Mouse (Mus musculus) hindbrain, embryonic 15.5 days (tissue): ENCODE measurements around the gene Ranbp9. TPM values are rescaled to one million over a fixed set of nuclear protein-coding genes. Genes with fewer than 3 reads are reported as not detected.

Source experiments
- ATAC-seq: fragments of 200-750 bp; cut with Nextera tagmentation; 2 replicates; pipeline ENCODE4 v1.8.0; 2017; ENCODE audit warnings: low read depth, moderate number of reproducible peaks, moderate TSS enrichment; ENCODE audit not compliant: low FRiP score
- H3K27ac ChIP-seq: fragments of 300-500 bp; sonication (generic); replicated peaks from 2 replicates; pipeline ENCODE4 v1.5.1; 2015; ENCODE audit warnings: mild to moderate bottlenecking, inconsistent platforms
- H3K27me3 ChIP-seq: fragments of 300-500 bp; sonication (generic); 2 replicates; pipeline ENCODE4 v1.6.1; 2015; ENCODE audit warnings: control low read depth, inconsistent platforms
- H3K36me3 ChIP-seq: fragments of 300-500 bp; sonication (generic); 2 replicates; pipeline ENCODE4 v1.6.1; 2015; ENCODE audit warnings: control low read depth, inconsistent platforms
- H3K4me1 ChIP-seq: fragments of 300-500 bp; sonication (generic); replicated peaks from 2 replicates; pipeline ENCODE4 v1.6.1; 2015; ENCODE audit warnings: control low read depth, inconsistent platforms
- H3K4me2 ChIP-seq: fragments of 300-500 bp; sonication (generic); 2 replicates; pipeline ENCODE4 v1.6.1; 2015; ENCODE audit warnings: moderate library complexity, mild to moderate bottlenecking, inconsistent platforms
- H3K4me3 ChIP-seq: fragments of 300-500 bp; sonication (generic); 2 replicates; pipeline ENCODE4 v1.5.1; 2015; ENCODE audit warnings: mild to moderate bottlenecking, inconsistent platforms
- H3K9ac ChIP-seq: fragments of 300-500 bp; sonication (generic); 2 replicates; pipeline ENCODE4 v1.6.1; 2015; ENCODE audit warnings: inconsistent platforms
- H3K9me3 ChIP-seq: fragments of 300-500 bp; sonication (generic); 2 replicates; pipeline ENCODE4 v1.6.1; 2016; ENCODE audit warnings: control low read depth, inconsistent platforms
- WGBS: fragments of 180-500 bp; shearing (Covaris S2); methylation state at CpG from one replicate; pipeline ENCODE4 v1.1.7; 2015; 5-methylcytosine and 5-hydroxymethylcytosine counted together
- polyA plus RNA-seq: library from polyadenylated mRNA; unstranded; fragments of >200 nt; fragmentation: Nextera tagmentation; extraction: Ambion mirVana; gene quantifications from 2 replicates; pipeline ENCODE4 v1.2.1, GENCODE M21; 2015

Ranbp9 gene
- polyA plus RNA-seq, 1 experiment from 2014 or later: 13.6 TPM

- peaks cover 7% of the 10 kb centered on the region; the same call in 1 of the 2 replicates for H3K4me1 ChIP-seq
- H3K4me2 ChIP-seq: no peak overlapping the region
- H3K27ac ChIP-seq: no peak overlapping the region
- 87% methylated on average over 8 of the region's 8 CpGs for WGBS
- no peak overlapping the region for H3K9ac ChIP-seq
- no peak overlapping the region for H3K4me3 ChIP-seq
- no peak for ATAC-seq
- H3K27me3 ChIP-seq: no peaks in the 10 kb centered on the region
- no peaks in the 10 kb centered on the region for H3K36me3 ChIP-seq
- H3K9me3 ChIP-seq: no peaks in the 10 kb centered on the region
These were observed 33.9 kb upstream of the Ranbp9 start for GRCm38 (mm10) chr13:43514950-43515358.

GRCm38 (mm10) chr13:43512736-43513135 is 31.7 kb upstream of the Ranbp9 start:
- H3K4me2 ChIP-seq: no peak overlapping the region
- no peak overlapping the region for H3K9ac ChIP-seq
- no peaks in the 10 kb centered on the region for H3K9me3 ChIP-seq
- no peak for ATAC-seq
- no peak overlapping the region for H3K27ac ChIP-seq
- H3K27me3 ChIP-seq: no peaks in the 10 kb centered on the region
- no peak overlapping the region for H3K4me3 ChIP-seq
- WGBS: 90% methylated on average over 3 of the region's 3 CpGs
- no peaks in the 10 kb centered on the region for H3K36me3 ChIP-seq
- H3K4me1 ChIP-seq: peaks cover 7% of the 10 kb centered on the region; the same call in 1 of the 2 replicates

GRCm38 (mm10) chr13:43505798-43506197 is 24.7 kb upstream of the Ranbp9 start:
- 86% methylated on average over 3 of the region's 3 CpGs for WGBS
- H3K36me3 ChIP-seq: no peaks in the 10 kb centered on the region
- peaks cover 14% of the 10 kb centered on the region for H3K4me1 ChIP-seq
- H3K4me3 ChIP-seq: no peak overlapping the region
- no peak overlapping the region for H3K4me2 ChIP-seq
- H3K27me3 ChIP-seq: no peaks in the 10 kb centered on the region
- no peak overlapping the region for H3K27ac ChIP-seq
- H3K9me3 ChIP-seq: no peaks in the 10 kb centered on the region
- ATAC-seq: no peak
- no peak overlapping the region for H3K9ac ChIP-seq

DNA sequence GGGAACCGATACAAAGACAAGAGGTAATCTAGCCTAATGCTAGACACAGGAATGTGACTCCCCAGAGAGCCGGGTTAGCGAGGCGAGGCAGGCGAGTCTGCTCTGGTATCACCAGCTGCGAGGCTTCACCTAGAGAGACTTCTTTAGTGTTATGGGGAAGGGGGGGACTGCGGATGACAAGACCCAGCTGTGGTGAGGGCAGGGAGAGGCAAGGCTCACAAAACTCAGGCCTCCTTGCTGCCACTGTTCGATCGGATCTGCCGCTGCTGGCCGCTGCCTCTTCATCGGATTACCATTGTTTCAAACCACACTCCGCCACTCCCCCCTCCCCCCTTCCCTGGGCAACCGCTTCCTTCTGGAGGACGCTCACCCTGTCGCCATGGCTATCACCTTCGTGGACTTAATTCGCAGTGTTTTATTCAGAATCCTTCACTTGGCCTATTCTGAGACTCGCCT is 22.3 kb upstream of the Ranbp9 start:
- WGBS: under 1% methylated on average over 18 of the region's 19 CpGs
- H3K9ac ChIP-seq: peak overlapping the region; percentile 28; the same call in 1 of the 2 replicates
- H3K4me1 ChIP-seq: peaks cover 14% of the 10 kb centered on the region
- H3K4me2 ChIP-seq: peak overlapping the region; percentile 54
- peak; percentile 58 for ATAC-seq
- no peaks in the 10 kb centered on the region for H3K9me3 ChIP-seq
- peak overlapping the region; percentile 21 for H3K4me3 ChIP-seq
- no peaks in the 10 kb centered on the region for H3K27me3 ChIP-seq
- H3K36me3 ChIP-seq: no peaks in the 10 kb centered on the region
- peak overlapping the region; percentile 77 for H3K27ac ChIP-seq

- no peaks in the 10 kb centered on the region for H3K9me3 ChIP-seq
- peaks cover 14% of the 10 kb centered on the region for H3K4me1 ChIP-seq
- H3K9ac ChIP-seq: no peak overlapping the region
- WGBS: 84% methylated on average over 5 of the region's 5 CpGs
- H3K36me3 ChIP-seq: no peaks in the 10 kb centered on the region
- no peaks in the 10 kb centered on the region for H3K27me3 ChIP-seq
- no peak for ATAC-seq
- no peak overlapping the region for H3K27ac ChIP-seq
- H3K4me3 ChIP-seq: no peak overlapping the region
- H3K4me2 ChIP-seq: no peak overlapping the region
These were observed 20.5 kb upstream of the Ranbp9 start for GRCm38 (mm10) chr13:43501601-43502000.

DNA sequence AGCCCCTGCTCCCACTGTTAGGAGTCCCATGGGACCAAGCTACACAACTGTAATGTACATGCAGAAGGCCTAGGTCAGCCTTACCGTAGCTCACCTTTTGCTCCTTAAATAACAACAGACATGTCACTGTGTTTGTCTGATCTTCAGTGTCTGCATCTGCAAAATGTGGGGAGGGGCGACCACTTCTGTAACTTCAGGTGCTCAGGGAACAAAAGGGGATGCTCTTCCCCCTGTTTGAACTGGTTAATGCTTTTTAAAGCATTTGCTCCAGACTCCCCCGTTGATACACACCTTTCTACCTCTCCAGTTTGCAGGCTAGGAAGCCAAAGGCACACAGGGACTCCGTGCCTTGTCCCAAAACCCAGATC is 19.4 kb upstream of the Ranbp9 start:
- Histone ChIP-seq H3K9ac (no peak overlapping the region), H3K4me3 (no peak overlapping the region), H3K27me3 (no peaks in the 10 kb centered on the region), H3K36me3 (no peaks in the 10 kb centered on the region), H3K4me2 (no peak overlapping the region), H3K27ac (no peak overlapping the region), H3K9me3 (no peaks in the 10 kb centered on the region), H3K4me1 (peaks cover 14% of the 10 kb centered on the region)
- WGBS: 93% methylated on average over 4 of the region's 4 CpGs
- no peak for ATAC-seq

- H3K27me3 ChIP-seq: no peaks in the 10 kb centered on the region
- 68% methylated on average over 7 of the region's 7 CpGs for WGBS
- no peak overlapping the region for H3K4me2 ChIP-seq
- H3K4me1 ChIP-seq: peaks cover 14% of the 10 kb centered on the region
- no peak overlapping the region for H3K9ac ChIP-seq
- no peaks in the 10 kb centered on the region for H3K36me3 ChIP-seq
- no peaks in the 10 kb centered on the region for H3K9me3 ChIP-seq
- no peak overlapping the region for H3K27ac ChIP-seq
- H3K4me3 ChIP-seq: no peak overlapping the region
- no peak for ATAC-seq
These were observed 18.8 kb upstream of the Ranbp9 start for GRCm38 (mm10) chr13:43499731-43500482.

DNA sequence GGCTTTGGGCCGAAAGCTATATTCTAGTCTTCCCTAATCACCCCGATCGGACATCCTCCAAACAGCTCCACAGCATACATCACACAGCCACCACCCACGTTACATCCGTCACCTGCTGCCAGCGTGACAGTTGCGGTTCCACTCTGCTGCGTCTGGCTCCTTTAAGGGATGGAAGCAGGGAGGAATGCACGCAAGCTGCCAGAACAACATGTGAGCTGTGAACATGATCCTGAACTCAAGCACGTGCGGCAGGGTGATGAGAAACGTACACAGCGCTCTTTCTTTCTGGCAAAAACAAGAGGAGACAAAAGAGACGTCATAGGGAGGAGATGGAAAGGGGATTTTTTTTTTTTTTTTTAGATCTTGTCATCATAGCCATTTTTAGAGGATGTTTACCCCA is 17.8 kb upstream of the Ranbp9 start:
- Histone ChIP-seq H3K27me3 (no peaks in the 10 kb centered on the region), H3K9me3 (no peaks in the 10 kb centered on the region), H3K4me2 (no peak overlapping the region), H3K36me3 (no peaks in the 10 kb centered on the region), H3K27ac (no peak overlapping the region), H3K4me1 (peaks cover 10% of the 10 kb centered on the region), H3K4me3 (no peak overlapping the region), H3K9ac (no peak overlapping the region)
- peak; percentile 46; the same call in 1 of the 2 replicates for ATAC-seq
- 60% methylated on average over 14 of the region's 14 CpGs for WGBS

DNA sequence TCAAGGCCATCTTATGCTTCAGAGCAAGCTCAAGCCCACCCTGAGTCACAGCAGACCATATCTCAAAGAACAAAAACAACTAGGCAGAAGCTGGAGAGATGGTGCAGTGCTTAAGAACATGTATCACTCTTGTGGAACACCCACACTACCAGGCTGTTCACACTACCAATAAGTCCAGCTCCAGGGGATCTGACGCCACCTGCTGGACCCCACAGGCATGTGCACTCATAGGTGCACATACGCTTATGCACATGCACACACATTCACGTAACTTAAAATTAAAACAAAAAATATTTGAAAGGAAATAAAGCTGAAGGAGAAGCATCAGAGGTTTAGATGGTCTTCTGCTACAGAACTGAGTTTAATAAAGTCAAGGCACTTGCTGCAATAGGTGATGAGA is 16.7 kb upstream of the Ranbp9 start:
- no peaks in the 10 kb centered on the region for H3K9me3 ChIP-seq
- no peaks in the 10 kb centered on the region for H3K27me3 ChIP-seq
- no peak overlapping the region for H3K27ac ChIP-seq
- 0 out of 2 replicates have a peak, but pooled peaks cover 3% of the 10 kb centered on the region for H3K4me1 ChIP-seq
- no peak overlapping the region for H3K4me2 ChIP-seq
- ATAC-seq: no peak
- no peaks in the 10 kb centered on the region for H3K36me3 ChIP-seq
- no peak overlapping the region for H3K4me3 ChIP-seq
- no peak overlapping the region for H3K9ac ChIP-seq
- 98% methylated on average over 3 of the region's 3 CpGs for WGBS

DNA sequence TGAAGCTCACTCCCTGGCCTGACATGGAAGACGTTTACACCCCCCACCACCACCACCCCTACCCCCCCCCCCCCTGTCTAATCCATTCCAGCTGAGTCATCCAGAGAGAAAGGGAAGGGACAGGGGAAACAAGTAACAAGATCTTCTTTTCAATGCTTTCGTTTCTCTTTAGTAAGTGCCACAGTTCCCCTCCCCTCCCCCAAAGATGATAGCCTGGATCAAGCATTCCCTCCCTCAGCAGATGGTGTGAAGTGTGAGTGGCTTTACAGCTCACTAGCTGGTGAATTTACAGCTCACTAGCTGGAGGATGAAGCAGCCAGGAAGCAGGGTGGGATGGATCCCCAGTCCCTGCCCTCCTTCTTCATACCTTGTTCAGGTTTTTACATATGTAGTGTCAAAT is 15.6 kb upstream of the Ranbp9 start:
- no peak for ATAC-seq
- Histone ChIP-seq H3K27me3 (no peaks in the 10 kb centered on the region), H3K4me2 (no peak overlapping the region), H3K4me3 (no peak overlapping the region), H3K27ac (no peak overlapping the region), H3K9ac (no peak overlapping the region), H3K9me3 (no peaks in the 10 kb centered on the region), H3K4me1 (0 out of 2 replicates have a peak, but pooled peaks cover 4% of the 10 kb centered on the region), H3K36me3 (no peaks in the 10 kb centered on the region)
- 19% methylated on average over 2 of the region's 2 CpGs for WGBS

GRCm38 (mm10) chr13:43495645-43496044 is 14.6 kb upstream of the Ranbp9 start:
- no peak overlapping the region for H3K27ac ChIP-seq
- H3K36me3 ChIP-seq: no peaks in the 10 kb centered on the region
- H3K4me1 ChIP-seq: 0 out of 2 replicates have a peak, but pooled peaks cover 4% of the 10 kb centered on the region
- ATAC-seq: no peak
- H3K4me3 ChIP-seq: no peak overlapping the region
- H3K4me2 ChIP-seq: no peak overlapping the region
- H3K27me3 ChIP-seq: no peaks in the 10 kb centered on the region
- no peaks in the 10 kb centered on the region for H3K9me3 ChIP-seq
- 90% methylated on average over 7 of the region's 7 CpGs for WGBS
- no peak overlapping the region for H3K9ac ChIP-seq

GRCm38 (mm10) chr13:43493725-43494124 is 12.6 kb upstream of the Ranbp9 start:
- H3K9me3 ChIP-seq: no peaks in the 10 kb centered on the region
- no peak overlapping the region for H3K27ac ChIP-seq
- no peaks in the 10 kb centered on the region for H3K27me3 ChIP-seq
- 0 out of 2 replicates have a peak, but pooled peaks cover 4% of the 10 kb centered on the region for H3K4me1 ChIP-seq
- WGBS: 94% methylated on average over 7 of the region's 7 CpGs
- H3K9ac ChIP-seq: no peak overlapping the region
- no peak for ATAC-seq
- H3K4me2 ChIP-seq: no peak overlapping the region
- no peak overlapping the region for H3K4me3 ChIP-seq
- no peaks in the 10 kb centered on the region for H3K36me3 ChIP-seq
